Mouse (Mus musculus): ENCODE results near the gene Lce6a. TPM values are rescaled to one million over a fixed set of nuclear protein-coding genes. Genes with fewer than 3 reads are reported as not detected.

The Lce6a gene
- polyA plus RNA-seq, 2 experiments: 0.59 TPM; not detected in 1

- Histone ChIP-seq H3K27ac (replicated peaks; ENCODE audit: low read depth, low read length) (no peak overlapping the region), H3K4me3 (replicated peaks; ENCODE audit: low read length) (no peak overlapping the region), H3K27me3 (ENCODE audit: control insufficient read depth, insufficient read depth, low read length) (no peaks in the 10 kb centered on the region), H3K36me3 (ENCODE audit: control insufficient read depth, insufficient read depth, low read length) (no peaks in the 10 kb centered on the region), H3K4me2 (replicated peaks; ENCODE audit: low read depth, low read length, severe bottlenecking) (no peak overlapping the region), H3K9me3 (ENCODE audit: control insufficient read depth, low read length) (no peaks in the 10 kb centered on the region), H3K9ac (ENCODE audit: low read depth, low read length, severe bottlenecking) (no peak overlapping the region), H3K4me1 (ENCODE audit: control insufficient read depth, insufficient read depth, low read length) (no peaks in the 10 kb centered on the region)
- TF ChIP-seq POLR2A (IDR thresholded peaks at IDR 0.05; ENCODE audit: borderline replicate concordance, extremely low read depth, insufficient read depth, insufficient read length): no peak
- 60% methylated on average over 3 of the region's 3 CpGs for WGBS
- DNase-seq (ENCODE audit: low spot score) (no peak), ATAC-seq (ENCODE audit: low FRiP score, low read depth) (no peak)
These were observed 38.2 kb downstream of the Lce6a start for GRCm38 (mm10) chr3:92583164-92583826.

GRCm38 (mm10) chr3:92579508-92579907, 42.0 kb downstream of the Lce6a start:
- no peak for ATAC-seq (ENCODE audit: low FRiP score, low read depth)
- H3K9me3 ChIP-seq (ENCODE audit: control insufficient read depth, low read length): no peaks in the 10 kb centered on the region
- H3K9ac ChIP-seq (ENCODE audit: low read depth, low read length, severe bottlenecking): no peak overlapping the region
- H3K4me3 ChIP-seq (replicated peaks; ENCODE audit: low read length): no peak overlapping the region
- H3K4me2 ChIP-seq (replicated peaks; ENCODE audit: low read depth, low read length, severe bottlenecking): no peak overlapping the region
- no peaks in the 10 kb centered on the region for H3K27me3 ChIP-seq (ENCODE audit: control insufficient read depth, insufficient read depth, low read length)
- 82% methylated on average over 1 of the region's 1 CpGs for WGBS
- no peak for TF ChIP-seq POLR2A (IDR thresholded peaks at IDR 0.05; ENCODE audit: borderline replicate concordance, extremely low read depth, insufficient read depth, insufficient read length)
- no peaks in the 10 kb centered on the region for H3K4me1 ChIP-seq (ENCODE audit: control insufficient read depth, insufficient read depth, low read length)
- no peak overlapping the region for H3K27ac ChIP-seq (replicated peaks; ENCODE audit: low read depth, low read length)
- no peak for DNase-seq (ENCODE audit: low spot score)
- H3K36me3 ChIP-seq (ENCODE audit: control insufficient read depth, insufficient read depth, low read length): no peaks in the 10 kb centered on the region

GRCm38 (mm10) chr3:92578652-92579413, 42.6 kb downstream of the Lce6a start:
- H3K4me1 ChIP-seq (ENCODE audit: control insufficient read depth, insufficient read depth, low read length): no peaks in the 10 kb centered on the region
- no peak for TF ChIP-seq POLR2A (IDR thresholded peaks at IDR 0.05; ENCODE audit: borderline replicate concordance, extremely low read depth, insufficient read depth, insufficient read length)
- WGBS: 66% methylated on average over 4 of the region's 4 CpGs

GRCm38 (mm10) chr3:92573449-92574041, 47.9 kb downstream of the Lce6a start, which contains the start of gene Ivl:
TSS of gene Ivl (minus strand) at chr3:92573735.
- no peak for TF ChIP-seq POLR2A (IDR thresholded peaks at IDR 0.05; ENCODE audit: borderline replicate concordance, extremely low read depth, insufficient read depth, insufficient read length)
- Histone ChIP-seq H3K36me3 (ENCODE audit: control insufficient read depth, insufficient read depth, low read length) (no peaks in the 10 kb centered on the region), H3K9me3 (ENCODE audit: control insufficient read depth, low read length) (no peaks in the 10 kb centered on the region), H3K27me3 (ENCODE audit: control insufficient read depth, insufficient read depth, low read length) (no peaks in the 10 kb centered on the region), H3K4me1 (ENCODE audit: control insufficient read depth, insufficient read depth, low read length) (no peaks in the 10 kb centered on the region), H3K4me2 (replicated peaks; ENCODE audit: low read depth, low read length, severe bottlenecking) (no peak within 1 kb of the TSS), H3K4me3 (replicated peaks; ENCODE audit: low read length) (no peak within 1 kb of the TSS), H3K9ac (ENCODE audit: low read depth, low read length, severe bottlenecking) (no peak within 1 kb of the TSS), H3K27ac (replicated peaks; ENCODE audit: low read depth, low read length) (no peak within 1 kb of the TSS)
- WGBS: 77% methylated on average over 1 of the region's 1 CpGs
- ATAC-seq (ENCODE audit: low FRiP score, low read depth): no peak
- DNase-seq (ENCODE audit: low spot score): no peak

More at GRCm38 (mm10) chr3:92578652-92579413, 42.6 kb downstream of the Lce6a start:
- ATAC-seq (ENCODE audit: low FRiP score, low read depth) (no peak), DNase-seq (ENCODE audit: low spot score) (no peak)
- Histone ChIP-seq H3K36me3 (ENCODE audit: control insufficient read depth, insufficient read depth, low read length) (no peaks in the 10 kb centered on the region), H3K27me3 (ENCODE audit: control insufficient read depth, insufficient read depth, low read length) (no peaks in the 10 kb centered on the region), H3K4me2 (replicated peaks; ENCODE audit: low read depth, low read length, severe bottlenecking) (no peak overlapping the region), H3K27ac (replicated peaks; ENCODE audit: low read depth, low read length) (no peak overlapping the region), H3K4me3 (replicated peaks; ENCODE audit: low read length) (no peak overlapping the region), H3K9ac (ENCODE audit: low read depth, low read length, severe bottlenecking) (no peak overlapping the region), H3K9me3 (ENCODE audit: control insufficient read depth, low read length) (no peaks in the 10 kb centered on the region)

- H3K4me2 ChIP-seq (replicated peaks; ENCODE audit: low read depth, low read length, severe bottlenecking): no peak overlapping the region
- no peak for TF ChIP-seq POLR2A (IDR thresholded peaks at IDR 0.05; ENCODE audit: borderline replicate concordance, extremely low read depth, insufficient read depth, insufficient read length)
- H3K27ac ChIP-seq (replicated peaks; ENCODE audit: low read depth, low read length): no peak overlapping the region
- H3K27me3 ChIP-seq (ENCODE audit: control insufficient read depth, insufficient read depth, low read length): no peaks in the 10 kb centered on the region
- 47% methylated on average over 2 of the region's 2 CpGs for WGBS
- H3K9ac ChIP-seq (ENCODE audit: low read depth, low read length, severe bottlenecking): no peak overlapping the region
- no peak overlapping the region for H3K4me3 ChIP-seq (replicated peaks; ENCODE audit: low read length)
- DNase-seq (ENCODE audit: low spot score) (no peak), ATAC-seq (ENCODE audit: low FRiP score, low read depth) (no peak)
- H3K36me3 ChIP-seq (ENCODE audit: control insufficient read depth, insufficient read depth, low read length): no peaks in the 10 kb centered on the region
- no peaks in the 10 kb centered on the region for H3K9me3 ChIP-seq (ENCODE audit: control insufficient read depth, low read length)
- H3K4me1 ChIP-seq (ENCODE audit: control insufficient read depth, insufficient read depth, low read length): no peaks in the 10 kb centered on the region
These were observed 48.8 kb downstream of the Lce6a start for GRCm38 (mm10) chr3:92572514-92573155.

Other genes starting within 250 kb of the Lce6a start
- gene Sprr2h, start 236.0 kb downstream of the Lce6a start, polyA plus RNA-seq (2012; rRNA removed): 0.09 TPM in 1 of 2 replicates, not detected in the other
- gene Sprr2h, start 236.0 kb downstream of the Lce6a start, polyA plus RNA-seq (2014; fragmentation: Nextera tagmentation; extraction: Ambion mirVana): 0.28 TPM in 1 of 2 replicates, not detected in the other
- gene Sprr2i, start 213.7 kb downstream of the Lce6a start, polyA plus RNA-seq (2012; rRNA removed): not detected in 2 replicates
- gene Sprr2i, start 213.7 kb downstream of the Lce6a start, polyA plus RNA-seq (2014; fragmentation: Nextera tagmentation; extraction: Ambion mirVana): not detected in 2 replicates
- not detected in 2 replicates for gene Sprr2j-ps, start 203.6 kb downstream of the Lce6a start, polyA plus RNA-seq (2012; rRNA removed)
- 0.39 TPM in 1 of 2 replicates, not detected in the other for gene Sprr2j-ps, start 203.6 kb downstream of the Lce6a start, polyA plus RNA-seq (2014; fragmentation: Nextera tagmentation; extraction: Ambion mirVana)
- 6.2 and 7.4 TPM in 2 replicates for gene Gm9774, start 192.2 kb downstream of the Lce6a start, polyA plus RNA-seq (2012; rRNA removed)
- gene Gm9774, start 192.2 kb downstream of the Lce6a start, polyA plus RNA-seq (2014; fragmentation: Nextera tagmentation; extraction: Ambion mirVana): 5.1 and 5.9 TPM in 2 replicates
- not detected in 2 replicates for gene Sprr2k, start 189.1 kb downstream of the Lce6a start, polyA plus RNA-seq (2012; rRNA removed)
- not detected in 2 replicates for gene Sprr2k, start 189.1 kb downstream of the Lce6a start, polyA plus RNA-seq (2014; fragmentation: Nextera tagmentation; extraction: Ambion mirVana)
- gene Sprr1b, start 182.9 kb downstream of the Lce6a start, polyA plus RNA-seq (2012; rRNA removed): 6.1 and 6.3 TPM in 2 replicates
- 8.4 and 15.7 TPM in 2 replicates for gene Sprr1b, start 182.9 kb downstream of the Lce6a start, polyA plus RNA-seq (2014; fragmentation: Nextera tagmentation; extraction: Ambion mirVana)
- not detected in 2 replicates for gene Sprr3, start 162.9 kb downstream of the Lce6a start, polyA plus RNA-seq (2012; rRNA removed)
- gene Sprr3, start 162.9 kb downstream of the Lce6a start, polyA plus RNA-seq (2014; fragmentation: Nextera tagmentation; extraction: Ambion mirVana): 0.25 TPM in 1 of 2 replicates, not detected in the other
- gene Sprr1a, start 135.8 kb downstream of the Lce6a start, polyA plus RNA-seq (2012; rRNA removed): 6.4 and 6.5 TPM in 2 replicates
- 12.7 and 21.2 TPM in 2 replicates for gene Sprr1a, start 135.8 kb downstream of the Lce6a start, polyA plus RNA-seq (2014; fragmentation: Nextera tagmentation; extraction: Ambion mirVana)
- not detected in 2 replicates for gene Sprr4, start 121.2 kb downstream of the Lce6a start, polyA plus RNA-seq (2012; rRNA removed)
- not detected in 2 replicates for gene Sprr4, start 121.2 kb downstream of the Lce6a start, polyA plus RNA-seq (2014; fragmentation: Nextera tagmentation; extraction: Ambion mirVana)
- gene 2310046K23Rik, start 87.1 kb downstream of the Lce6a start, polyA plus RNA-seq (2012; rRNA removed): not detected in 2 replicates
- not detected in 2 replicates for gene 2310046K23Rik, start 87.1 kb downstream of the Lce6a start, polyA plus RNA-seq (2014; fragmentation: Nextera tagmentation; extraction: Ambion mirVana)
- 0.12 and 0.14 TPM in 2 replicates for gene Ivl, start 47.9 kb downstream of the Lce6a start, polyA plus RNA-seq (2012; rRNA removed)
- 0.14 and 0.72 TPM in 2 replicates for gene Ivl, start 47.9 kb downstream of the Lce6a start, polyA plus RNA-seq (2014; fragmentation: Nextera tagmentation; extraction: Ambion mirVana)
- not detected in 2 replicates for gene Smcp, start 32.7 kb downstream of the Lce6a start, polyA plus RNA-seq (2012; rRNA removed)
- gene Smcp, start 32.7 kb downstream of the Lce6a start, polyA plus RNA-seq (2014; fragmentation: Nextera tagmentation; extraction: Ambion mirVana): not detected in 2 replicates
- not detected in 2 replicates for gene 2210017I01Rik, start 14.2 kb downstream of the Lce6a start, polyA plus RNA-seq (2012; rRNA removed)
- gene 2210017I01Rik, start 14.2 kb downstream of the Lce6a start, polyA plus RNA-seq (2014; fragmentation: Nextera tagmentation; extraction: Ambion mirVana): not detected in 2 replicates
- gene Lce1a1, start 26.6 kb upstream of the Lce6a start, polyA plus RNA-seq (2012; rRNA removed): not detected in 2 replicates
- not detected in 2 replicates for gene Lce1a1, start 26.6 kb upstream of the Lce6a start, polyA plus RNA-seq (2014; fragmentation: Nextera tagmentation; extraction: Ambion mirVana)
- not detected in 2 replicates for gene Lce1b, start 35.3 kb upstream of the Lce6a start, polyA plus RNA-seq (2012; rRNA removed)
- gene Lce1b, start 35.3 kb upstream of the Lce6a start, polyA plus RNA-seq (2014; fragmentation: Nextera tagmentation; extraction: Ambion mirVana): not detected in 2 replicates
- not detected in 2 replicates for gene Lce1a2, start 48.7 kb upstream of the Lce6a start, polyA plus RNA-seq (2012; rRNA removed)
- gene Lce1a2, start 48.7 kb upstream of the Lce6a start, polyA plus RNA-seq (2014; fragmentation: Nextera tagmentation; extraction: Ambion mirVana): not detected in 2 replicates
- gene Lce1c, start 57.6 kb upstream of the Lce6a start, polyA plus RNA-seq (2012; rRNA removed): not detected in 2 replicates
- not detected in 2 replicates for gene Lce1c, start 57.6 kb upstream of the Lce6a start, polyA plus RNA-seq (2014; fragmentation: Nextera tagmentation; extraction: Ambion mirVana)
- gene Lce1d, start 65.5 kb upstream of the Lce6a start, polyA plus RNA-seq (2012; rRNA removed): not detected in 2 replicates
- not detected in 2 replicates for gene Lce1d, start 65.5 kb upstream of the Lce6a start, polyA plus RNA-seq (2014; fragmentation: Nextera tagmentation; extraction: Ambion mirVana)
- gene Lce1e, start 87.4 kb upstream of the Lce6a start, polyA plus RNA-seq (2012; rRNA removed): not detected in 2 replicates
- gene Lce1e, start 87.4 kb upstream of the Lce6a start, polyA plus RNA-seq (2014; fragmentation: Nextera tagmentation; extraction: Ambion mirVana): not detected in 2 replicates
- not detected in 2 replicates for gene Lce1f, start 98.7 kb upstream of the Lce6a start, polyA plus RNA-seq (2012; rRNA removed)
- not detected in 2 replicates for gene Lce1f, start 98.7 kb upstream of the Lce6a start, polyA plus RNA-seq (2014; fragmentation: Nextera tagmentation; extraction: Ambion mirVana)
- gene Gm38119, start 117.4 kb upstream of the Lce6a start, polyA plus RNA-seq (2012; rRNA removed): not detected in 2 replicates
- gene Gm38119, start 117.4 kb upstream of the Lce6a start, polyA plus RNA-seq (2014; fragmentation: Nextera tagmentation; extraction: Ambion mirVana): not detected in 2 replicates
- not detected in 2 replicates for gene Lce1g, start 130.7 kb upstream of the Lce6a start, polyA plus RNA-seq (2012; rRNA removed)
- not detected in 2 replicates for gene Lce1g, start 130.7 kb upstream of the Lce6a start, polyA plus RNA-seq (2014; fragmentation: Nextera tagmentation; extraction: Ambion mirVana)
- not detected in 2 replicates for gene Lce1h, start 143.4 kb upstream of the Lce6a start, polyA plus RNA-seq (2012; rRNA removed)
- gene Lce1h, start 143.4 kb upstream of the Lce6a start, polyA plus RNA-seq (2014; fragmentation: Nextera tagmentation; extraction: Ambion mirVana): not detected in 2 replicates
- gene Lce1i, start 157.2 kb upstream of the Lce6a start, polyA plus RNA-seq (2012; rRNA removed): not detected in 2 replicates
- gene Lce1i, start 157.2 kb upstream of the Lce6a start, polyA plus RNA-seq (2014; fragmentation: Nextera tagmentation; extraction: Ambion mirVana): not detected in 2 replicates
- not detected in 2 replicates for gene Lce1j, start 168.9 kb upstream of the Lce6a start, polyA plus RNA-seq (2012; rRNA removed)
- gene Lce1j, start 168.9 kb upstream of the Lce6a start, polyA plus RNA-seq (2014; fragmentation: Nextera tagmentation; extraction: Ambion mirVana): not detected in 2 replicates
- not detected in 2 replicates for gene Lce1k, start 186.2 kb upstream of the Lce6a start, polyA plus RNA-seq (2012; rRNA removed)
- gene Lce1k, start 186.2 kb upstream of the Lce6a start, polyA plus RNA-seq (2014; fragmentation: Nextera tagmentation; extraction: Ambion mirVana): not detected in 2 replicates
- gene Kprp, start 205.6 kb upstream of the Lce6a start, polyA plus RNA-seq (2012; rRNA removed): 0.03 TPM in 1 of 2 replicates, not detected in the other
- gene Kprp, start 205.6 kb upstream of the Lce6a start, polyA plus RNA-seq (2014; fragmentation: Nextera tagmentation; extraction: Ambion mirVana): not detected in 2 replicates
- not detected in 2 replicates for gene Lce1l, start 229.6 kb upstream of the Lce6a start, polyA plus RNA-seq (2012; rRNA removed)
- not detected in 2 replicates for gene Lce1l, start 229.6 kb upstream of the Lce6a start, polyA plus RNA-seq (2014; fragmentation: Nextera tagmentation; extraction: Ambion mirVana)
- gene 2310050C09Rik, start 248.6 kb upstream of the Lce6a start, polyA plus RNA-seq (2012; rRNA removed): 0.05 and 0.06 TPM in 2 replicates
- not detected in 2 replicates for gene 2310050C09Rik, start 248.6 kb upstream of the Lce6a start, polyA plus RNA-seq (2014; fragmentation: Nextera tagmentation; extraction: Ambion mirVana)